Comparison of ENCODE assay signal across 21 mouse cellular contexts in the genomic region with DNA sequence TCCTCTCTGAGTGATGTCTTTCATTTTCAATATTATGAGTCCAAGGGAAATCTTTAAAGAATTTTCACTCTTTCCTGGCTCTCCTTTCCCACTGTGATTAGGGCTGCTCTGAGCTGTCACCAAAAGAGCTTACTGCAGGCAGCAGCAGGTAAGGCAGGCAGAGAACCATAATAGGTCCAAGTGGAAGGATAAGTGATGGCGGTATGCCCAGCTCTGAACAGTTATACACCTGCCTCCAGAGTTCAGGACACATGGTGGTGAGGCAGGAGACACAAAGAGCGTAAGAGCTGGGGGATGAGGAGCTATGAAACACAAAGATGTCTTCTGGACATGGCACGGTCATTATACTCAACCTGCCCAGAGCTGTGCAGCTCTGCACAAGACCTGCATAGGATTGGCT.
DNase-seq lines count a peak whose midpoint lies in the region; ATAC-seq and TF ChIP-seq lines count a peak whose summit lies in the region.
"Had no signal": no experiment of that assay in that cellular context is flagged by ENCODE, and none has a peak within 500 bp of the region (broad histone marks: within the 10 kb centered on the region; RNA-seq: fewer than 3 reads in every experiment).

No protein-coding gene starts in this region.

- no peaks in the 10 kb centered on the region for H3K9me3 ChIP-seq in heart, embryonic 10.5 days
- H3K9me3 ChIP-seq: limb, embryonic 10.5 days; liver, embryonic 15.5 days; lung, embryonic 15.5 days had no signal

- ATAC-seq in erythroblast, adult 5-6 weeks (replicated peaks; ENCODE audit: low FRiP score, poor library complexity, severe bottlenecking), result no peak
- ATAC-seq: CD4-positive, CD25-positive, alpha-beta regulatory T cell, adult 4 months; forebrain, embryonic 14.5 days; midbrain, embryonic 16.5 days had no signal

- no peak overlapping the region for H3K4me3 ChIP-seq in heart, embryonic 10.5 days
- no peak overlapping the region for H3K4me3 ChIP-seq in left cerebral cortex, adult 2 months
- H3K4me3 ChIP-seq: limb, embryonic 10.5 days; liver, embryonic 15.5 days; lung, embryonic 15.5 days had no signal

- H3K27ac ChIP-seq in heart, embryonic 10.5 days, result no peak overlapping the region
- H3K27ac ChIP-seq in left cerebral cortex, adult 2 months, result peak overlapping the region; percentile 45; the same call in 1 of the 2 replicates
- H3K27ac ChIP-seq: hindbrain, embryonic 14.5 days; limb, embryonic 10.5 days; liver, embryonic 15.5 days; lung, embryonic 15.5 days had no signal

- H3K36me3 ChIP-seq in heart, embryonic 10.5 days, result no peaks in the 10 kb centered on the region
- H3K36me3 ChIP-seq: limb, embryonic 10.5 days; liver, embryonic 15.5 days; lung, embryonic 15.5 days had no signal

- no peak for TF ChIP-seq CTCF in left cerebral cortex, adult 2 months (IDR thresholded peaks at IDR 0.05)

- H3K27me3 ChIP-seq in heart, embryonic 10.5 days (ENCODE audit: insufficient read depth, poor library complexity, severe bottlenecking), result no peaks in the 10 kb centered on the region
- H3K27me3 ChIP-seq: liver, embryonic 15.5 days; lung, embryonic 15.5 days had no signal

- 86% methylated on average over 3 of the region's 3 CpGs for WGBS in heart, embryonic 10.5 days

- intact Hi-C loops in left cerebral cortex, adult 2 months (cut with DNase I), result no loop called here
- intact Hi-C loops in left cerebral cortex, postnatal 25 days (cut with DNase I), result no loop called here

- peak; percentile 87 for DNase-seq in heart, adult 11 months
- no peak for DNase-seq in heart, embryonic 10.5 days (ENCODE audit: low spot score)
- no peak for DNase-seq in left cerebral cortex, adult 2 months (ENCODE audit: extremely low spot score in 1 of 2, low spot score in 2 of 2)
- DNase-seq in left cerebral cortex, postnatal 25 days (ENCODE audit: low spot score in 2 of 2), result no peak
- peak; percentile 82 for DNase-seq in cerebellum, adult 9-10 months
- no peak for DNase-seq in kidney, postnatal 36 days
- DNase-seq: adrenal gland, postnatal 14 days; gastrocnemius, postnatal 36 days; heart, postnatal 36 days; kidney, adult 9 months; kidney, postnatal 4 days; liver; thymus, postnatal 14 days had no signal

- no peaks in the 10 kb centered on the region for H3K4me1 ChIP-seq in heart, embryonic 10.5 days
- H3K4me1 ChIP-seq: limb, embryonic 10.5 days; liver, embryonic 15.5 days; lung, embryonic 15.5 days had no signal

Comparison
In these comparisons a context has a peak if more than half of its experiments do, and no peak if none do; other contexts are left out.
1. DNase-seq: peak in heart, adult 11 months (single experiment) and cerebellum, adult 9-10 months (single experiment); none in heart, embryonic 10.5 days (single experiment), left cerebral cortex, adult 2 months (0 of 2), left cerebral cortex, postnatal 25 days (0 of 2) and kidney, postnatal 36 days (0 of 2).